Mouse (Mus musculus) left cerebral cortex, adult 18-20 months (tissue): ENCODE data around the gene Ackr1. TPM values are rescaled to one million over a fixed set of nuclear protein-coding genes. Genes with fewer than 3 reads are reported as not detected.

Experiments used
- total RNA-seq, 2 experiments: library from RNA; stranded (reverse); gene quantifications; 2 replicates each; pipeline ENCODE4 v1.2.3; 2021

Gene Ackr1
- total RNA-seq, 2 experiments from 2014 or later, result 71.0 to 71.7 TPM

Other genes with a start within 250 kb of the Ackr1 start
- gene Olfr1408, start 196.4 kb downstream of the Ackr1 start, total RNA-seq, result not detected
- gene Olfr1406, start 143.1 kb downstream of the Ackr1 start, total RNA-seq, result not detected
- not detected for gene Olfr218, start 135.9 kb downstream of the Ackr1 start, total RNA-seq
- not detected for gene Olfr1404, start 121.4 kb downstream of the Ackr1 start, total RNA-seq
- gene Fcer1a, start 106.5 kb downstream of the Ackr1 start, total RNA-seq, result not detected
- gene Olfr418, start 67.7 kb downstream of the Ackr1 start, total RNA-seq, result not detected
- not detected for gene Mptx2, start 56.0 kb downstream of the Ackr1 start, total RNA-seq
- 1 to 10 TPM; 1.4 to 3.0 TPM for gene Aim2, start 17.1 kb upstream of the Ackr1 start, total RNA-seq
- gene Cadm3, start 33.9 kb upstream of the Ackr1 start, total RNA-seq, result 100 to 1,000 TPM; 403 to 436 TPM
- gene Ifi206, start 157.3 kb upstream of the Ackr1 start, total RNA-seq, result not detected
- gene Ifi214, start 202.2 kb upstream of the Ackr1 start, total RNA-seq, result not detected